Mouse (Mus musculus): ENCODE data around the gene Ccdc51. TPM values are rescaled to one million over a fixed set of nuclear protein-coding genes. Genes with fewer than 3 reads are reported as not detected.
"Not testable (repeated sequence)": the region's sequence is repeated elsewhere in the genome, so short reads cannot be mapped to it uniquely, and the experiment has no call there.

Ccdc51 gene
- total RNA-seq, 4 experiments from 2014 or later, result 6.7 to 8.6 (median 7.8) TPM

GRCm38 (mm10) chr9:109122553-109123085, 40.3 kb downstream of the Ccdc51 start:
- no peak for DNase-seq (ENCODE audit: low spot score in 2 of 2)

DNA sequence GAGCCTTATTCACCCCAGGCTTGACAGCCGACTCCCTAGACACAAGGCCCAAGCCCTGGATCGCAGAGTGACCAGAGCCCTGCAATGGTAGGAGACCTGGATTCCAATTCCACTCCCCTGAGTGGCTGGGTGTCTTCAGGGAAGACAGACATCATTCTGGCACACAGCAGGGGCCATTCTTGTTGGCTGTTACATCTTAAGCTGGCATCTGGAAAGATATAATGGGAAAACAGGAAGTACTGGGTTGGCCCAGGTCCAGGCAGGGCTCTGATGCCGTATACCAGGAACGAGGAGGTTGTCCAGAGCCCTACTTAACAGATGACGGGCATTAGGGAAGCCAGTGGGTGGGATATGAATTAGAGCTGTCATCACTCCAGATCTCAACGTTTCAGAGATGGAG, 41.0 kb downstream of the Ccdc51 start:
- no peak for DNase-seq (ENCODE audit: low spot score in 2 of 2)

DNA sequence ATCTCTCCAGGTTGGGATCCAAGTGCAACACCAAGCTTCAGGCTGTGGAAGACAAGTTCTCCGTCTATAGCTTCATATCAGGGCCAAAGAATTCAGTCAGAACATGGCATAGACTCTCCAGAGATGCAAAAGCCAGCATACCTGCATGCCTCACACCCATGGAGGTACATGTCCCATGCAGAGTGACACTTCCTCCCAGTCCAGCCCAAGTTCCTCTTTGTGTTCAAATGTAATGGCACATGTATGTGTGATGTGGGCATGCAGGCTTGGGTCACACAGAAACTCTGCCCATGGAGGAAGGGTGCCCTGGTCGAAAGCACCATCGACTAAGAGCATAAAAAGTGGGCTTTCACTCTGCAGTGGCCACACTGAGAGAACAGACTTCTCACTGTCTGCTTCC, 41.9 kb downstream of the Ccdc51 start:
- DNase-seq (ENCODE audit: low spot score in 2 of 2), result no peak

DNA sequence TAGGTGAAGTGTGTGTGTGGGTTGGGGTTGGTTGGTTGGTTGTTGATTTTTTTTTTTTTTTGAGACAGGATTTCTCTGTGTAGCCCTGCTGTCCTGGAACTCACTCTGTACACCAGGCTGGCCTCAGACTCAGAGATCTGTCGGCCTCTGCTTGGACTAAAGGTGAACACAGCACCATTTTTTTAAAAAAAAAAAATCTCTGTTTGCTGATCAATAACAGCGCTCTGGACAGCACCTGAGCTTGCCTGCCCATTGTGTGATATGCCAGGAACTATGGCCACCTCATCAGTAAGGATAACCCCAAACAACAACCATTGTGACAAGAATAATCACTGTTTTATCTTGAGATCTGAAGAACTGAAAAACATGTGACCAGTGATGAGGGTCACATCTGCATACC, 42.8 kb downstream of the Ccdc51 start:
- no peak for DNase-seq (ENCODE audit: low spot score in 2 of 2)

DNA sequence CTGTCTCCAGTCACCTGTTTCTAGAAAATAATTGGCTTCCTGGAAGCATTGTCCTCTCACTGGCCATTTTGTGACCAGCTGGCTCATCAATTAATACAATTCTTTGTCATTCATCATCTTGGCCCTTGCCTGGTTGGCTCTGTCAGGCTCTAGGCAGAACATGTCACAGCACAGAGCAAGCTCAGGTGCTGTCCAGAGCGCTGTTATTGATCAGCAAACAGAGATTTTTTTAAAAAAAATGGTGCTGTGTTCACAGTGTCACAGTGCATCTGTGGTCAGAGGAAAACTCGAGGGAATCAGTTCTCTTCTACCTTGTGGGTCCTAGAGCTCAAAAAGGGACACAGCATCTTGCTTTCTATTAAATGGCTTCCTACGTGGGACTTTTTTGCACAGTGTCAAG, 43.2 kb downstream of the Ccdc51 start:
- DNase-seq (ENCODE audit: low spot score in 2 of 2), result no peak

- no peak for DNase-seq (ENCODE audit: low spot score in 2 of 2)
Measured at GRCm38 (mm10) chr9:109127076-109127475, 44.8 kb downstream of the Ccdc51 start.

GRCm38 (mm10) chr9:109128211-109128610, 45.9 kb downstream of the Ccdc51 start:
- no peak for DNase-seq (ENCODE audit: low spot score in 2 of 2)

- DNase-seq (ENCODE audit: low spot score in 2 of 2), result no peak
Measured at GRCm38 (mm10) chr9:109130076-109130475, 47.8 kb downstream of the Ccdc51 start.

DNA sequence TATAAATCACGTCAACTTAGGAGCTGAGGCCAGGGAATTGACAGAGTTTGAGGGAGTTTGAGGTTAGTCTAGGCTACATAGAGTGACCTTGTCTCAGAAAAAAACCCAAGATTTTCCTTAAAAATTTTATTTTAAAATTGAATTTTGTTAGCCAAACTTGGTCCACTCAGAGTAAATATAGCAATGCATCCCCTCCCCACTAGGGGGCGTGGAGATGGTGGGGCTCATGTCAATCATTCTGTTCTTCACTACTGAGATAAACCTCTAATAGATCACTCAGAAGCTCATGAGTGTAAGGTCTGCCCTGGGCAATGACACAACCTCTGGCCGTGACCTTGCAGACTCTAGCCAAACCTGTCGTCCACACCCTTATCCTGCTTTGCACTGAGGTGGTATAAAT, 58.1 kb downstream of the Ccdc51 start:
- not testable (repeated sequence) for DNase-seq (ENCODE audit: low spot score in 2 of 2)

Other genes with a start within 250 kb of the Ccdc51 start
- gene Slc26a6, start 229.2 kb upstream of the Ccdc51 start, total RNA-seq (2022), result 10 to 100 TPM; 14.6 to 25.3 (median 16.4) TPM
- under 1 TPM in 1 of 4 experiments, not detected in 3; 0.53 TPM for gene Tmem89, start 167.9 kb upstream of the Ccdc51 start, total RNA-seq (2022)
- 100 to 1,000 TPM; 799 to 932 (median 902) TPM for gene Uqcrc1, start 145.9 kb upstream of the Ccdc51 start, total RNA-seq (2022)
- gene Col7a1, start 128.9 kb upstream of the Ccdc51 start, total RNA-seq (2022), result 1 to 10 TPM; 1.2 to 3.1 (median 2.2) TPM
- 1 to 10 TPM in 1 of 4 experiments, under 1 TPM in 2, not detected in 1; 0.27 to 1.2 (median 0.51) TPM for gene Ucn2, start 96.5 kb upstream of the Ccdc51 start, total RNA-seq (2022)
- 10 to 100 TPM; 21.5 to 37.8 (median 35.0) TPM for gene Pfkfb4, start 90.7 kb upstream of the Ccdc51 start, total RNA-seq (2022)
- 10 to 100 TPM in 2 of 4 experiments, 1 to 10 TPM in 2; 7.0 to 11.8 (median 9.1) TPM for gene Shisa5, start 43.9 kb upstream of the Ccdc51 start, total RNA-seq (2022)
- gene Trex1, start 22.8 kb upstream of the Ccdc51 start, total RNA-seq (2022), result 10 to 100 TPM; 11.4 to 17.2 (median 13.0) TPM
- gene Atrip, start 8.4 kb upstream of the Ccdc51 start, total RNA-seq (2022), result 10 to 100 TPM in 3 of 4 experiments, 1 to 10 TPM in 1; 8.7 to 11.5 (median 10.7) TPM
- gene Tma7, start 94 bp downstream of the Ccdc51 start, total RNA-seq (2022), result 100 to 1,000 TPM; 297 to 369 (median 354) TPM
- gene Plxnb1, start 12.9 kb downstream of the Ccdc51 start, total RNA-seq (2022), result under 1 TPM; 0.58 to 0.87 (median 0.74) TPM
- gene Fbxw21, start 79.5 kb downstream of the Ccdc51 start, total RNA-seq (2022), result not detected
- not detected for gene Fbxw13, start 113.5 kb downstream of the Ccdc51 start, total RNA-seq (2022)
- not detected for gene Fbxw20, start 152.3 kb downstream of the Ccdc51 start, total RNA-seq (2022)
- gene Fbxw14, start 205.2 kb downstream of the Ccdc51 start, total RNA-seq (2022), result not detected

All from gastrocnemius, adult 8-10 months (tissue).